Mouse (Mus musculus): ENCODE data around the gene Ogg1.

GRCm38 (mm10) chr6:113330547-113330946 lies 3.8 kb downstream of the Ogg1 start:
- TF ChIP-seq EP300 (IDR thresholded peaks at IDR 0.05; ENCODE audit: low read depth) (no peak), CTCF (IDR thresholded peaks at IDR 0.05; ENCODE audit: low read depth) (no peak)

Data from liver, postnatal 0 days (tissue).